Mouse (Mus musculus) effector memory CD4-positive, alpha-beta T cell, adult 7 months (primary cell): ENCODE measurements around the gene Vmn2r86. TPM values are rescaled to one million over a fixed set of nuclear protein-coding genes. Genes with fewer than 3 reads are reported as not detected.

ENCODE experiments used
- polyA plus RNA-seq: library from polyadenylated mRNA; unstranded; fragments of 100-300 nt; shearing (Covaris generic); gene quantifications from one replicate; pipeline ENCODE4 v1.2.1, GENCODE M21; 2017

Vmn2r86 gene
- polyA plus RNA-seq = 0.06 TPM

DNA sequence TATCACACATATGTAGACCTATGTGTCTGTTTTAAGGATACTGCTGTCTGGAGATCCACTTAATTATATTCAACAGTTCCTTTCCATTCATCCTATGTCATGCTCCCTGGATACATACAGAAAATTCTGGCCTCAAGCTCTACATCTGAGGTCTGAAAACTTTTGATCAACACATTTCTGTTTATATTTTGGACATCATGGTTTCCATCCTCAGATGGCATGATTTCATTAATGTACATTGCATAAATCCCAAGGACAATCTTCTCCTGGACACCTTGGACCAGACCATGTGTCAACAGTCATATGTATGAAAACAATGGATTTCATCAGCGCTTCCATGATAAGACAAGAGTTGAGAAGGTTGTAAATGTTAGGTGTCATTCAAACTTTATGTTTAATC lies at the start of gene Vmn2r86:
Gene Vmn2r86, minus strand, starts transcription at position 101 of the 400 bp plus-strand sequence.

DNA sequence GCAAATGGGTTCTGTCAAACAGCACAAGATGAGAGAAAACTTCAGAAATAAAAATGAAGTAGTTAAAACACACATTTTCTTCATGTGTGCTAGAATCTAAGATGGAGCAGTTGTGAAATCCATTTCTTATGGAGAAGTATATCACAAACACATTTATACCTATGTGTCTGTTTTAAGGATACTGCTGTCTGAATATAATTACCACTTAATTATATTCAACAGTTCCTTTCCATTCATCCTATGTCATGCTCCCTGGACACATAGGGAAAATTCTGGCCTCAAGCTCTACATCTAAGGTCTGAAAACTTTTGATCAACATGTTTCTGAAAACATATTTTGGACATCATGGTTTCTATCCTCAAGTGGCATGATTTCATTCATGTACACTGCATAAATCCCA lies 41.4 kb upstream of the Vmn2r86 start, which contains the start of gene Vmn2r87:
Gene Vmn2r87, minus strand, starts transcription at position 101 of the 400 bp plus-strand sequence.

GRCm38 (mm10) chr10:130429603-130430002 lies 26.2 kb downstream of the Vmn2r86 start, which contains the start of gene Vmn2r85:
TSS of gene Vmn2r85 (minus strand) at chr10:130429703.

GRCm38 (mm10) chr10:130394232-130394631 lies 61.6 kb downstream of the Vmn2r86 start, which contains the start of gene Vmn2r84:
TSS of gene Vmn2r84 (minus strand) at chr10:130394332.

Other genes starting within 250 kb of the Vmn2r86 start
- gene Olfr827, start 241.6 kb downstream of the Vmn2r86 start, polyA plus RNA-seq = not detected
- gene Neurod4, start 175.8 kb downstream of the Vmn2r86 start, polyA plus RNA-seq = not detected
- 172 TPM for gene Tespa1, start 133.2 kb downstream of the Vmn2r86 start, polyA plus RNA-seq
- 0.27 TPM for gene Vmn2r84, start 61.7 kb downstream of the Vmn2r86 start, polyA plus RNA-seq
- gene Vmn2r85, start 26.3 kb downstream of the Vmn2r86 start, polyA plus RNA-seq = not detected
- gene Vmn2r87, start 41.3 kb upstream of the Vmn2r86 start, polyA plus RNA-seq = not detected